Mouse (Mus musculus) limb, embryonic 10.5 days (tissue): Measurements from ENCODE around the gene Mrm2. TPM values are rescaled to one million over a fixed set of nuclear protein-coding genes. Genes with fewer than 3 reads are reported as not detected.

Source experiments
- DNase-seq: peaks from one replicate; pipeline ENCODE4 v3.0.0-alpha.2; 2017; ENCODE audit warnings: low spot score
- H3K27ac ChIP-seq: fragments of 300-500 bp; sonication (generic); 2 replicates; pipeline ENCODE4 v1.5.1; 2016; ENCODE audit warnings: mild to moderate bottlenecking
- H3K27me3 ChIP-seq: fragments of 300-500 bp; sonication (generic); 2 replicates; pipeline ENCODE4 v1.6.1; 2016; ENCODE audit warnings: low read depth, mild to moderate bottlenecking; ENCODE audit not compliant: poor library complexity, severe bottlenecking
- H3K36me3 ChIP-seq: fragments of 300-500 bp; sonication (generic); 2 replicates; pipeline ENCODE4 v1.6.1; 2016; ENCODE audit warnings: mild to moderate bottlenecking, moderate library complexity
- H3K4me1 ChIP-seq: fragments of 300-500 bp; sonication (generic); 2 replicates; pipeline ENCODE4 v1.6.1; 2016
- H3K4me3 ChIP-seq: fragments of 300-500 bp; sonication (generic); 2 replicates; pipeline ENCODE4 v1.5.1; 2016; ENCODE audit warnings: mild to moderate bottlenecking, moderate library complexity
- H3K9me3 ChIP-seq: fragments of 300-500 bp; sonication (generic); replicated peaks from 2 replicates; pipeline ENCODE4 v1.6.1; 2016; ENCODE audit warnings: mild to moderate bottlenecking
- WGBS: fragments of 180-500 bp; shearing (Covaris S2); methylation state at CpG from one replicate; pipeline ENCODE4 v1.1.7; 2016; 5-methylcytosine and 5-hydroxymethylcytosine counted together
- polyA plus RNA-seq: library from polyadenylated mRNA; unstranded; fragments of >200 nt; fragmentation: Nextera tagmentation; extraction: Ambion mirVana; gene quantifications from 2 replicates; pipeline ENCODE4 v1.2.1, GENCODE M21; 2016

Mrm2 gene
- polyA plus RNA-seq, 1 experiment from 2014 or later, result 22.2 TPM

GRCm38 (mm10) chr5:140333631-140334030 lies 1.9 kb upstream of the Mrm2 start:
- Histone ChIP-seq H3K4me1 (peaks cover 18% of the 10 kb centered on the region), H3K36me3 (peaks cover 49% of the 10 kb centered on the region), H3K27ac (no peak overlapping the region), H3K27me3 (no peaks in the 10 kb centered on the region), H3K4me3 (no peak overlapping the region), H3K9me3 (no peaks in the 10 kb centered on the region)
- 38% methylated on average over 2 of the region's 2 CpGs for WGBS
- DNase-seq, result no peak

GRCm38 (mm10) chr5:140332519-140332918 lies 821 bp upstream of the Mrm2 start:
- H3K36me3 ChIP-seq, result peaks cover 49% of the 10 kb centered on the region
- peak overlapping the region; percentile 92; the same call in 1 of the 2 replicates for H3K27ac ChIP-seq
- DNase-seq, result no peak
- H3K9me3 ChIP-seq, result no peaks in the 10 kb centered on the region
- H3K4me1 ChIP-seq, result peaks cover 18% of the 10 kb centered on the region
- H3K4me3 ChIP-seq, result peak overlapping the region; percentile 75
- H3K27me3 ChIP-seq, result no peaks in the 10 kb centered on the region
- 59% methylated on average over 4 of the region's 4 CpGs for WGBS

- peaks cover 22% of the 10 kb centered on the region for H3K4me1 ChIP-seq
- DNase-seq, result no peak
- no peak overlapping the region for H3K4me3 ChIP-seq
- 87% methylated on average over 5 of the region's 5 CpGs for WGBS
- no peaks in the 10 kb centered on the region for H3K27me3 ChIP-seq
- no peak overlapping the region for H3K27ac ChIP-seq
- H3K36me3 ChIP-seq, result peaks cover 48% of the 10 kb centered on the region
- H3K9me3 ChIP-seq, result no peaks in the 10 kb centered on the region
Observed at GRCm38 (mm10) chr5:140324058-140324457, 7.6 kb downstream of the Mrm2 start.

- Histone ChIP-seq H3K36me3 (peaks cover 42% of the 10 kb centered on the region), H3K4me3 (peak overlapping the region; percentile 91), H3K9me3 (no peaks in the 10 kb centered on the region), H3K4me1 (peaks cover 23% of the 10 kb centered on the region), H3K27me3 (no peaks in the 10 kb centered on the region), H3K27ac (peak overlapping the region; percentile 97)
- DNase-seq, result no peak
- 4% methylated on average over 17 of the region's 17 CpGs for WGBS
Observed at GRCm38 (mm10) chr5:140321756-140322575, 9.7 kb downstream of the Mrm2 start.

GRCm38 (mm10) chr5:140321042-140321755 lies 10.5 kb downstream of the Mrm2 start, which contains the start of the genes Mad1l1 and Nudt1:
Gene Mad1l1, minus strand, starts transcription at chr5:140321552.
Gene Nudt1, plus strand, starts transcription at chr5:140321656.
- H3K27me3 ChIP-seq, result no peaks in the 10 kb centered on the region
- H3K9me3 ChIP-seq, result no peaks in the 10 kb centered on the region
- WGBS, result under 1% methylated on average over 60 of the region's 60 CpGs
- peak within 1 kb of the TSS; percentile 91 for H3K4me3 ChIP-seq
- peaks cover 24% of the 10 kb centered on the region for H3K4me1 ChIP-seq
- peaks cover 40% of the 10 kb centered on the region for H3K36me3 ChIP-seq
- peak within 1 kb of the TSS; percentile 97 for H3K27ac ChIP-seq
- peak; percentile 91 for DNase-seq

GRCm38 (mm10) chr5:140316716-140317115 lies 15.0 kb downstream of the Mrm2 start:
- peaks cover 55% of the 10 kb centered on the region for H3K36me3 ChIP-seq
- H3K4me3 ChIP-seq, result no peak overlapping the region
- DNase-seq, result no peak
- H3K9me3 ChIP-seq, result no peaks in the 10 kb centered on the region
- H3K27me3 ChIP-seq, result no peaks in the 10 kb centered on the region
- 88% methylated on average over 3 of the region's 3 CpGs for WGBS
- no peak overlapping the region for H3K27ac ChIP-seq
- peaks cover 25% of the 10 kb centered on the region for H3K4me1 ChIP-seq

- Histone ChIP-seq H3K4me3 (no peak overlapping the region), H3K27me3 (no peaks in the 10 kb centered on the region), H3K36me3 (peaks cover 99% of the 10 kb centered on the region), H3K4me1 (no peaks in the 10 kb centered on the region), H3K27ac (no peak overlapping the region), H3K9me3 (no peaks in the 10 kb centered on the region)
- 93% methylated on average over 14 of the region's 14 CpGs for WGBS
- DNase-seq, result no peak
Observed at GRCm38 (mm10) chr5:140307602-140308001, 24.1 kb downstream of the Mrm2 start.

GRCm38 (mm10) chr5:140306016-140306415 lies 25.7 kb downstream of the Mrm2 start:
- Histone ChIP-seq H3K36me3 (peaks cover 99% of the 10 kb centered on the region), H3K4me3 (no peak overlapping the region), H3K9me3 (no peaks in the 10 kb centered on the region), H3K27me3 (no peaks in the 10 kb centered on the region), H3K27ac (no peak overlapping the region), H3K4me1 (no peaks in the 10 kb centered on the region)
- WGBS, result 89% methylated on average over 8 of the region's 8 CpGs
- no peak for DNase-seq

- DNase-seq, result no peak
- no peak overlapping the region for H3K27ac ChIP-seq
- no peaks in the 10 kb centered on the region for H3K27me3 ChIP-seq
- H3K4me3 ChIP-seq, result no peak overlapping the region
- WGBS, result 91% methylated on average over 4 of the region's 4 CpGs
- no peaks in the 10 kb centered on the region for H3K9me3 ChIP-seq
- H3K4me1 ChIP-seq, result no peaks in the 10 kb centered on the region
- H3K36me3 ChIP-seq, result peaks cover 95% of the 10 kb centered on the region
Observed at GRCm38 (mm10) chr5:140298291-140298690, 33.4 kb downstream of the Mrm2 start.

- DNase-seq, result peak; percentile 51
- Histone ChIP-seq H3K27me3 (no peaks in the 10 kb centered on the region), H3K4me1 (no peaks in the 10 kb centered on the region), H3K36me3 (peaks cover 94% of the 10 kb centered on the region), H3K27ac (no peak overlapping the region), H3K9me3 (no peaks in the 10 kb centered on the region), H3K4me3 (no peak overlapping the region)
- 93% methylated on average over 1 of the region's 1 CpGs for WGBS
Observed at GRCm38 (mm10) chr5:140292152-140292551, 39.5 kb downstream of the Mrm2 start.

- no peak for DNase-seq
- Histone ChIP-seq H3K27me3 (no peaks in the 10 kb centered on the region), H3K27ac (no peak overlapping the region), H3K4me1 (no peaks in the 10 kb centered on the region), H3K4me3 (no peak overlapping the region), H3K36me3 (peaks cover 96% of the 10 kb centered on the region), H3K9me3 (no peaks in the 10 kb centered on the region)
- 99% methylated on average over 2 of the region's 2 CpGs for WGBS
Observed at GRCm38 (mm10) chr5:140289161-140289560, 42.5 kb downstream of the Mrm2 start.

- no peaks in the 10 kb centered on the region for H3K4me1 ChIP-seq
- H3K9me3 ChIP-seq, result no peaks in the 10 kb centered on the region
- H3K27ac ChIP-seq, result no peak overlapping the region
- H3K4me3 ChIP-seq, result no peak overlapping the region
- peaks cover 95% of the 10 kb centered on the region for H3K36me3 ChIP-seq
- WGBS, result 79% methylated on average over 3 of the region's 3 CpGs
- DNase-seq, result no peak
- no peaks in the 10 kb centered on the region for H3K27me3 ChIP-seq
Observed at GRCm38 (mm10) chr5:140288287-140288686, 43.4 kb downstream of the Mrm2 start.

- no peaks in the 10 kb centered on the region for H3K9me3 ChIP-seq
- H3K27ac ChIP-seq, result no peak overlapping the region
- H3K36me3 ChIP-seq, result peaks cover 90% of the 10 kb centered on the region
- WGBS, result 78% methylated on average over 2 of the region's 2 CpGs
- no peaks in the 10 kb centered on the region for H3K27me3 ChIP-seq
- no peak overlapping the region for H3K4me3 ChIP-seq
- peaks cover 7% of the 10 kb centered on the region; the same call in 1 of the 2 replicates for H3K4me1 ChIP-seq
- no peak for DNase-seq
Observed at GRCm38 (mm10) chr5:140284761-140285160, 46.9 kb downstream of the Mrm2 start.
